Mouse (Mus musculus): Measurements from ENCODE around the gene Dact2. TPM values are rescaled to one million over a fixed set of nuclear protein-coding genes. Genes with fewer than 3 reads are reported as not detected.

Dact2 gene
- total RNA-seq, 2 experiments from 2014 or later = not detected

DNA sequence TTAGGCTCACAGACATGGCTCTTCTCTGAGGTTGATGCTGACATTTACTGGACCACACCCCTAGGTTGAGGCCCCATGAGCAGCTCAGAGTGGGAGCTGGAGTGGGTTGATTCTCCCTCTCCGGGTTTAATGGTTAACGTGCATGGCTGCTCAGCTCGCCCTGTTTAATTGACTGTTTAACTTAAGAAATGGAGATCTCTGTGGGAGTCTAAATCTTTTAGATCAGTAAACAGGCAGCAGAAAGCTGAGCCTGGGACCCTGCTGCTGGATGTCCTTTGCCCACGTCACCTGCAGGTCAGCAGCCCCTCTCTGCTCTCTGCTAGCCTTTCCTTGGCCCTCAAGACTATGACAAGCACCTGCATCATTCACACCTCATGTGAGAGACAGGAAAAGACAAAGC is 25.6 kb downstream of the Dact2 start:
- ATAC-seq (replicated peaks; ENCODE audit: low FRiP score, poor library complexity, severe bottlenecking) = no peak

DNA sequence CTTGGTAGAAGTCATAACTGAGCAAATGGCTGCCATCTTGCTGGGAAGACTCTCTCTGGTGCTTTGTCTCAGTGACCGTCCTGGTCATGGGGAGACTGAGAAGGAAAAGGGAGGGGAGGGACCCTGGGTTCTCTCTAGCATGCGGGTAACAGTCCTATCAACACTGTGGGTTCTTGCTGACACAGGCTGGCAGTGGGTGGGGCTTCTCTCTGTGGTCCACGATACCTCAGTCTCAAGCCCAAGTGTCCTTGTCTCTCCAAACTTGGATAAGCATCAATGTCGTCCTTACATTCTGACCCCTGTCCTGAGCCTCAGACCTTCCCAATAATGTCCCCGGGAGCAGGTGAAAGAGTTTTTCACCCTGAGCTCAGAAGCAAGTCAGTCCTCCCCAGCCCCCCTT is 26.1 kb downstream of the Dact2 start:
- no peak for ATAC-seq (replicated peaks; ENCODE audit: low FRiP score, poor library complexity, severe bottlenecking)

DNA sequence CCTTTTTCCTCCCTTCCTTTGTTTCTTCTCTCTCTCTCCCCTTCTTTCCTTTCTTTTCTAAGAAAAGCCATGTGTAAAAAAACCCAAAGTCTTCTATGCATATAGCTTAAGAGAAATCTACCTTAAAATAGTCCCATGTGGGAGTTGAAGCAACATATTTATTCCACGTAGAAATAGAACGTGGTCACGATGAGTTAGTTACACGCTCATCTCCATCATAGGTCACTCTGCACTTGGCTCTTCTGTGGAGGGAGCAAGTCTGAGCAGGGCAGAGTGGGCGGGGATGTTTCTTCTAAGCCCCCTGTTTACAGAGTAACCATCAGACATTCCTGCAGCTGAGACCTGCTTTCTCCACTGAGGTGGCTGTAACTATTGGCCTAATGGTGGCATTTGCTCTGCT is 27.1 kb downstream of the Dact2 start:
- no peak for ATAC-seq (replicated peaks; ENCODE audit: low FRiP score, poor library complexity, severe bottlenecking)

DNA sequence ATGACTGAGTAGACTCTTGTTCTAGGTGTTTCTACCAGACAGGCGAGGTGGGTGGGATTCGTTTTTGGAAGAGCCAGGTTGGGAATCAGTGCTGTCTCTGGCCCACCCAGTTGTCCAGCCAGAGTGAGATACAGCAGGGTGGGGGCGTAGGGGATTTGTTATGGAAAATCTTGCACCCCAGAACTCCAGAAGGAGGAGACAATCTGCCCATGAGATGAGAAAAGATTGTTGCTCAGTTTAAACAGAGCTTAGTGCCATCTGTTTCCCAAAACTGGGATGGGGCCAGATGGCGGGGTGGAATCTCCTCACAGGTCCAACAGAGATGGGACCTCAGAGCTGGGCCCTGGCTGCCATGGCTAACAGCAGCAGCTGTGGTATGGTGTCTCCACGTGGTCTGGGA is 28.4 kb downstream of the Dact2 start:
- ATAC-seq (replicated peaks; ENCODE audit: low FRiP score, poor library complexity, severe bottlenecking) = no peak

DNA sequence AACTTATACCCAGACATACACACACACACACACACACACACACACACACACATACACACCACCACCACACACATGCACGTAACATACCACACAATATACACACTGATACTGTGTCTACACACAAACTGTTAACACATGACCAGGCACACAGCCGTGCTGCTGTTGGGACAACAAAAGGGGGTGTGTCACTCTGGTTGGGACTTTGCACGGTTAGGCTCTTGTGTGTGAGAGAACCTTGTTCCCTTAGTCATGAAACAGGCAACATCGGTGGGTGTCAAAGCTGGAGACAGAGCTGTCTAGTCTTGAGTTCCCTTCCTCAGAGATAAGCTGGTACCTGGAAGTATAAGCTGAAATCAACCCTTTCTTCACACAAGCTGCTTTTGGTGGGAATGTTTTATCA is 29.1 kb downstream of the Dact2 start:
- no peak for ATAC-seq (replicated peaks; ENCODE audit: low FRiP score, poor library complexity, severe bottlenecking)

DNA sequence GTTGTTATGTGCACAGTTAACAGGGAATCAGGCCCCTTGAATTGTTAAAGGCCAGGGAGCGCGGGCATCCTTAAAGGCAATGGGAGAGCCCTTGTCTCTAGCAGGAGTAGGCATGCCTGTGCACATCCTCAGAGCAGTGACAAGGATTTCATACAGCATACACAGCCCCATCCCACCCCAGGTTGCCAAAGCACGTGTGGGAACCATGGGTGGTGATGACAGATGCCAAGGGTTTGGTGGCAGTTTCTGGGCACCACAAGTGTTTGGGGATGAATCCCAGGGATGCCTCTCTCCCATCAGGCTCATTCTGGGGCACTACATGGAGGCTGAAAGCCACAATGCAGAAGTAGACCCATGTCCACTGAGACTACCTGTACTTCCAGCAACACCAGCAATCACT is 29.7 kb downstream of the Dact2 start:
- ATAC-seq (replicated peaks; ENCODE audit: low FRiP score, poor library complexity, severe bottlenecking) = no peak

DNA sequence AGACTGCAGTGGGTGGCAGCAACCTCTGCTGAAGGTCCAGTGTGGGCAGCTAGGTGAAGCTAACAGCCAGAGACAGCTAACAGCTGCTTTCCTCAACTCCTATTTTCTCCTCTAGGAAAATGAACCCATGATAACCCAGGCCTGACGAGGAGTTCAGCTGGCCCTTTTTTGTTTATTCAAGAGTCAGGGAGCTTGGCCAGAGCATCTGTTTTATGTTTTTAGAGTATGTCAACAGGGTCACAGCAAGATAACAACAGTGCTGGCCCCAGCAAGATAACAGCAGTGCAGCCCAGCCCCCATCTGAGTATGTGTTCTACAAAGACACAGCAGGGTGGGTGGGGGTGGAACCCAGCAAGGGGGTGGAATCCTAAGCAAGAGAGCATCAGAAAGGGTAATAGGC is 30.6 kb downstream of the Dact2 start:
- no peak for ATAC-seq (replicated peaks; ENCODE audit: low FRiP score, poor library complexity, severe bottlenecking)

DNA sequence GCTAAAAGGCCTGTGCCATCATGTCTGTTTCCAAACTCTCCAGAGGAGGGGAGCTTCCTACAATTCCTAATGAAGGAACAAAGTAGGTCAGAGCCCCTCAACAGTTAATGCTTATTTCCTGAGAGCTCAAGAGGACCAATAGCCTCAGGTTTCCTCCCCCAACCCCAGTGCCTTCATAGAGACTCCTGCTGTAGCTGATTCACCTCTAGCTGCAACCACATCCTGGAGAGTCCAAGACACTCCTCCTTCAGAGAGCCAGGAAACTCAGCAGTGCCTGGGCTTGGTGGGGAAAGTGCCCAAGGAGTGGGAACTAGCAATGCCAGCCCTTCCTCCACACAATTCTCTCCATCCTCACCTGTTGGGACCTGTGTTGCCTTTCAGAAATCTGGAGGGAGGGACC is 31.4 kb downstream of the Dact2 start:
- ATAC-seq (replicated peaks; ENCODE audit: low FRiP score, poor library complexity, severe bottlenecking) = no peak

DNA sequence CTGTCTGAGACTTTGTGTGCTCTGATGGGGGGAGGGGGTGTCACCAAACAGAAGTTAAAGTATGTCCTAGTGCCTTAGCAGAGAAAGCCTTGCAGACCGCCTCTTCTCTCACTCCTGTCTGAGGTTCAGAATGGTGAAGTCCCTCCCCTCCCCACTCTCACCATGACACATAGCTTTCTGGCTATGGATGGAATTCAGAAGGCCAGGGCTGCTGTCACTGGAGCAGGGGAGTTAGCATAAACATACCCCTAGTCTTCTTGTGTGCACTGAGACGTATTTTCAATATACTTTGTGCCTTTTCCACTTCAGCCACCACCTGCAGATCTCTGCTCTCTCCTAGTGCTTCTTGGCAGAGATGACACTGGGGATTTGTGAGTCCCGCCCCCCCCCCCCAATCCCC is 31.9 kb downstream of the Dact2 start:
- no peak for ATAC-seq (replicated peaks; ENCODE audit: low FRiP score, poor library complexity, severe bottlenecking)

DNA sequence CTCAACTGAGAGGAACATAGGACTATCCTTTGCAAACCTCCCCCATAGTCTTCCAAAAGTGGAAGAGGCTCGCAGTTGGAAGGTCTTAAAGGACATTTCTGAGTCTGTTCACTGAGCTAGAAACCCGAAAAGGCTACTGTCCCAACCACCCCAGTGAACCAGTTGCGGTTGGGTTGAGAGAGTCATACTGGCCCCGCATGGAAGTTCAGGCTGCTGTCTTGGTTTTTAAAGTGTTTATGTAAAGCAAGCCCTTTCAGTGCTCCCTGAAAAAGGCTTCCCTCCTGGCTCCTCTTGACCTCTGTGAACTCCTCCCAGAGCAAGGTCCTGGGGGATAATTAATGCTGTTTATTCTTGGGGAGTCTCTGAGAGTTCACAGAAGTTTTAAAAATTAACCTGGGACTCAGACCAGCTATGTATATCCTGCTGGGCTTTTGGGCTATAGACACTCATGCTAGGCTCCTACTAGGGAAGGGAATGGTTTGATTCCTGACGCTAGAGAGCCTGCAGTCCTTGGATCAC is 33.1 kb downstream of the Dact2 start:
- ATAC-seq (replicated peaks; ENCODE audit: low FRiP score, poor library complexity, severe bottlenecking) = no peak

DNA sequence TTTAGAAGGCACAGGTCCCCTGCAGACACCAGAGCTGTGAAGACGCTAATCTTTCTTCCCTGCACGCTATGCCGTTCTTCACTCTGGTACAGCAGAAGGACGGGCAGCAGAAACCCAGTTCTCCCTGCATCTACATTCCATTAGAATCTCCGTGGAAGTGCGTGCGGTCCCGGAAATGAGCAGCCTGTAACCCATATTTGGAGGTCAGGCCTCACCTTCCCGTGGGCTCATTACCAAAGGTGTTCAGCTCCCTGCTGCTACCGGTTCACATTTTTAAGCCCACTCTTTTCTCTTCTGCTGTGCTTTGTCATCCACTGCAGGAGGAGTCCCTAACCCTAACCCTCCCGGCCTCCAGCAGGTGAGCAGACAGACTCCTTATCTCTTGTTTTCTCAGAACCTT is 34.7 kb downstream of the Dact2 start:
- no peak for ATAC-seq (replicated peaks; ENCODE audit: low FRiP score, poor library complexity, severe bottlenecking)

DNA sequence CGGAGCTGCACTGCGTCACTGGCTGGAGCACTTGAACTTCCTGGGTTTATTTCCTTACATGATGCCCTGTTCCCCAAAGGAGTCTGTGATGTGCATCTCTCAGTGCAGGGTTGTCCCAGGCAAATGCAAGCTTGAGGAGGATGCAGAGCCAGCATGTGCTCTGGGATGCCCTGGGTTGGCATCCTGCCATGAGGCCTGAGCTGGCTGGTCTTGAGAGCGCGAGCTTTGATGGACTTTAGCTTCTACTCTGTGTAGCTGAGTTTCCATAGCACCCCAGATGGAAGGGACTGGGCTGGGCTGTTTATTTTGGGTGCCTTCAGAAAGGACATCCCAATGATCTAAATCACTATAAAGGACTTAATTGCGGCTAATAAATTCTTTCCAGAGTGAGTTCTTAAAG is 36.5 kb downstream of the Dact2 start:
- ATAC-seq (replicated peaks; ENCODE audit: low FRiP score, poor library complexity, severe bottlenecking) = no peak

DNA sequence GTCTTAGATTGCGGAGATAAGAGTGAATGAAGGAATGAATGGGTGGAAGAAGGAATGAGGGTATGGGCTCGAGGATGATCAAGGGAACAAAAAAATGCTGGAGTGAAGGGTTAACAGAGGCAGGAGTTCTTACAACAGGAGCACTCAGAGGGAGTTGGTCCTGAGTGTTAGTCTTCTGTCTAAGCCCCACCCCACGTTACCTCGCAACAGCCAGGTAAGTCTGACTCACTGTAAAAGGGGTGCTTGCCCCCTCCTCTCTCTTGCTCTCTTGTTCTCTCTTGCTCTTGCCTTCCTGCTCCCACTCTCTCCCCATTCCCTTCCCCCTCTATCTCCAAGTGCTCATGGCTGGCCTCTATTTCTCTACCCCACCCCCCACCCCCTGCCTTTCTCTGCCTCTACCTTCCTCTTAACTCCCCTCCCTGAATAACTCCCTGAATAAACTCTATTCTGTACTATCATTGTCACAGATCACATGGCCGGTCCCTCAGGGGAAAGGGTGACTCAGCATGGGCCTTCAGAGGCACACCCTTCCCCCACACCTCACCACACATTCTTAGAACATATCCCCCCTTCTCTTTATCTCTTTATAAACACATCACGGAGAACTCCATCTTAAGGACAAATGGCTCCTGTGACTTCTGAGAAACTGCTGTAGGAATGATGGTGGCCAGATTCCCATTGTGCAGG is 37.2 kb downstream of the Dact2 start:
- ATAC-seq (replicated peaks; ENCODE audit: low FRiP score, poor library complexity, severe bottlenecking) = no peak

DNA sequence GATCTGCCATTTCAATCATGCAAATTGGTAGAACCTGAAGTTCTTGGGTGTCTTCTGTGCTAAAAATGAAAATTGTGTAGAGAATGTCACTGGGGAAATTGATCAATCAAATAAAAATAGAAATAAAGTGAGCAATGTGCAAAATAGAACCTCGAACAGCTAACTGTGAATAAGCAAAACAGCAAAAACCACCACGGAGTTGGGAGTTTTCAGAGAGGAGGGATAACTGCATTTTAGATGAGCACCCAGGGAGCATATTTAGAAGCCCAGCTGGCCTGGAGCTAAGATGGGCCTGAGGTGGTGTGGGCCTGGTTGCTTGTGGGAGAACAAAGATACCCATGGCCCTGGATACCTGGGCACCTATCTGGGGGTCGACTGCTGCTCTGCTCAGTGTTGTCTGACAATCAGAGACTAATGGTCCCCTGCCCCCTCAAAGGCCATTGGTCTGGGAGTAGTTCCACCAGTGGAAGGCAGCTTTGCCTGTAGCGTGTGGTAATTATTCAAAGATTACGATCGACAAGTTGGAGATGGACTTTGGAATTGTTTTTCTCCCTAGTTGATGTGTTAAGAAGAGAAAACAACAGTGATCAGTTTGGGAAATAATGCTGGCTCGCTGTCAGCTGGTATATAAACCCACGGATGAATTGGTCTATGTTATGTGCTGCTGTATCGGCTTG is 38.0 kb downstream of the Dact2 start:
- ATAC-seq (replicated peaks; ENCODE audit: low FRiP score, poor library complexity, severe bottlenecking) = no peak

DNA sequence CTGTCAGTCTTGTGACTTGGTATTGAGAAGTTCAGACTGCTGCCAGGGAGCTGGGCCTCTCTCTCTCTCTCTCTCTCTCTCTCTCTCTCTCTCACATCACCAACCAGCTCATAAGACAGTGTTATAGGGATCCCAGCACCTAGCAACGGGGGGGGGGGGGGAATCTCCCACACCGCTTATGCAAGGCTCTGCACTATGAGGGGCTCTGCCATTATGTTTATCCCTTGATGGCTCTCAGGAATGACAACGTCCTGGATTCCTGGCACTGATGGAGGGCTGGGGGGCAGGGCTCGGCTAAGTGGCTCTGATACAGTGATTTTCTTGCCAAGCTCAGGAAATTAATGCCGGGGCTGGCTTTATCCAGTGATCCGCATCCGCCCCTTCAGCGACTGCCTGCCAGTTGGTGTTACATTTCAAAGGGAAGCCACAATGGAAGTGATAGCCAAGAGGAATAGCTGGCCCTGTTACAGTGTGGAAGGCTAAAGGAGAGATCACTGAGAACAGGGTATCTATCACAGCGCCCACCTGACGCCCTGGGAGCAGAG is 38.7 kb downstream of the Dact2 start:
- no peak for ATAC-seq (replicated peaks; ENCODE audit: low FRiP score, poor library complexity, severe bottlenecking)

DNA sequence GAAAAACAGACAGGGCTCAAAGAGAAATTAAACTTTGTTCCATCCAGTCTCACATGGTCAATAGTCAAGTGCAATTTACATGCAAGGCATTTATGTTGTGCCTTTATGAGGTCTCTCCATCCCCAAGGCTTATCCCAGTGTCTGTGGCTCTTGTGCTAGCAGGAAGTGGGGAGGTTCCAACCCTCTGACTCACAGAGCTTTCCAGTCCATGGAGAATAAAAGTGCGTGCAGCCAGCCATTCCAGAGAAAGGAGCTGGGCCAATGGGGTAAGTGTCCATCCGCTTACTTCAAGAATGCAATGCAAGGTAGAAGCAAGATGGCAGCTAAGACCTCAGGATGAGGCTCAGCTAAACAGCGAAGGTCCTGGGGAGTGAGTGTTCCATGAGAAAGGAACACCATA is 43.3 kb downstream of the Dact2 start:
- no peak for ATAC-seq (replicated peaks; ENCODE audit: low FRiP score, poor library complexity, severe bottlenecking)

DNA sequence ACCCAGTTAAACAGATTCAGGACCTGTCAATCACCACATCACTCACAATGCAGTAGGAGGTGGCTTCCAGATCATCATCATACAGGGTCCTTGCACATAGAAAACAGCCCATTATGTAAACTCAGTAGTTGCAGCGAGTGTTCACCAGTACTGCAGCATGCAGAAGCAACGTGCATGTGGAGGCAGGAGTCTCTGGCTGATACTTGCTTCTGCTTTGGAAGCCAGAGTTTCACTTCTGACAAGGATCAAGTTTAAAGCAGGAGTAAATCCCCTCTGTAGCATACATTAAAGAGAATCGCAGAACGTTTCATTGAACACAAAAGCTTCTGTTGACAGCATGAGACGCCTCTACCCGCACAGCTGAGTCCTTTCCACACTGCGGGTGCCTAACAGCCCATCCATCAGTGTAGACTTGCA is 46.3 kb downstream of the Dact2 start:
- ATAC-seq (replicated peaks; ENCODE audit: low FRiP score, poor library complexity, severe bottlenecking) = no peak

Measured in erythroid progenitor cell, adult 5-6 weeks (primary cell).